ENCODE assay signal across 22 mouse cellular contexts in genomic region chr1:24650100-24650499, GRCm38 (mm10). TPM values are rescaled to one million over a fixed set of nuclear protein-coding genes. Genes with fewer than 3 reads are reported as not detected.
DNase-seq lines count a peak whose midpoint lies in the region; ATAC-seq and TF ChIP-seq lines count a peak whose summit lies in the region.
"Had no signal": no experiment of that assay in that cellular context is flagged by ENCODE, and none has a peak within 500 bp of the region (broad histone marks: within the 10 kb centered on the region; RNA-seq: fewer than 3 reads in every experiment).

No protein-coding gene starts in this region.

- H3K79me2 ChIP-seq in myocyte (ENCODE audit: control insufficient read depth, insufficient read depth) = no peaks in the 10 kb centered on the region

- 38% methylated on average over 2 of the region's 2 CpGs for WGBS in embryonic facial prominence, embryonic 14.5 days
- 58% methylated on average over 2 of the region's 2 CpGs for WGBS in embryonic facial prominence, embryonic 10.5 days
- WGBS in limb, embryonic 14.5 days = 42% methylated on average over 2 of the region's 2 CpGs
- WGBS in limb, embryonic 10.5 days = 53% methylated on average over 2 of the region's 2 CpGs

- no peaks in the 10 kb centered on the region for H3K9me3 ChIP-seq in embryonic facial prominence, embryonic 14.5 days (ENCODE audit: control insufficient read depth, low read length)
- H3K9me3 ChIP-seq in embryonic facial prominence, embryonic 10.5 days = no peaks in the 10 kb centered on the region
- no peaks in the 10 kb centered on the region for H3K9me3 ChIP-seq in limb, embryonic 14.5 days (ENCODE audit: control insufficient read depth, low read length)
- no peaks in the 10 kb centered on the region for H3K9me3 ChIP-seq in limb, embryonic 10.5 days (replicated peaks)
- H3K9me3 ChIP-seq: G1E had no signal

- no peak overlapping the region for H3K27ac ChIP-seq in embryonic facial prominence, embryonic 14.5 days (replicated peaks; ENCODE audit: low read depth, low read length)
- no peak overlapping the region for H3K27ac ChIP-seq in embryonic facial prominence, embryonic 10.5 days (replicated peaks)
- H3K27ac ChIP-seq in limb, embryonic 14.5 days (replicated peaks; ENCODE audit: low read depth, low read length) = no peak overlapping the region
- no peak overlapping the region for H3K27ac ChIP-seq in limb, embryonic 10.5 days

- H3ac ChIP-seq in myocyte (ENCODE audit: control insufficient read depth, insufficient read length) = no peak overlapping the region

- no peak for ATAC-seq in embryonic facial prominence, embryonic 14.5 days (ENCODE audit: low read depth)
- no peak for ATAC-seq in limb, embryonic 14.5 days (ENCODE audit: low FRiP score, low read depth)
- ATAC-seq: activated CD4-positive, CD25-positive, alpha-beta regulatory T cell, adult 4 months; CD4-positive, CD25-positive, alpha-beta regulatory T cell, adult 4 months; Patski had no signal

- TF ChIP-seq POLR2A in limb, embryonic 14.5 days (IDR thresholded peaks at IDR 0.05; ENCODE audit: borderline replicate concordance, extremely low read depth, insufficient read depth, insufficient read length) = no peak
- TF ChIP-seq POLR2A in myocyte (IDR thresholded peaks at IDR 0.05; ENCODE audit: insufficient read length, low read depth) = no peak

- peak; percentile 4 for DNase-seq in embryonic facial prominence, embryonic 14.5 days (ENCODE audit: low spot score)
- DNase-seq in embryonic facial prominence, embryonic 10.5 days (ENCODE audit: low spot score) = no peak
- DNase-seq in limb, embryonic 14.5 days (ENCODE audit: low spot score) = peak; percentile 5
- DNase-seq in limb, embryonic 10.5 days (ENCODE audit: low spot score) = no peak
- DNase-seq in mesoderm, embryonic 11.5 days (ENCODE audit: low read depth, low spot score) = peak; percentile 4
- no peak for DNase-seq in gastrocnemius, postnatal 4 days (ENCODE audit: low spot score in 2 of 2)
- DNase-seq in frontal cortex, postnatal 36 days (ENCODE audit: low spot score in 2 of 2) = no peak
- DNase-seq: adrenal gland, adult 2 months; adrenal gland, adult 8-10 months; adrenal gland, postnatal 10 days; adrenal gland, postnatal 14 days; adrenal gland, postnatal 25 days; adrenal gland, postnatal 36 days; B cell, adult 2 months; cerebellum, adult 11 months; cerebellum, adult 11-12 months had no signal

- H3K4me2 ChIP-seq in embryonic facial prominence, embryonic 14.5 days (ENCODE audit: low read depth, low read length) = no peak overlapping the region
- H3K4me2 ChIP-seq in limb, embryonic 14.5 days (replicated peaks; ENCODE audit: low read depth, low read length, severe bottlenecking) = no peak overlapping the region
- no peak overlapping the region for H3K4me2 ChIP-seq in myocyte (ENCODE audit: low read depth)

- no peak overlapping the region for H3K9ac ChIP-seq in embryonic facial prominence, embryonic 14.5 days (ENCODE audit: low read depth, low read length)
- H3K9ac ChIP-seq in limb, embryonic 14.5 days (ENCODE audit: low read depth, low read length, severe bottlenecking) = no peak overlapping the region

- H3K36me3 ChIP-seq in embryonic facial prominence, embryonic 14.5 days (ENCODE audit: control insufficient read depth, insufficient read depth, low read length) = no peaks in the 10 kb centered on the region
- H3K36me3 ChIP-seq in embryonic facial prominence, embryonic 10.5 days (replicated peaks) = no peaks in the 10 kb centered on the region
- no peaks in the 10 kb centered on the region for H3K36me3 ChIP-seq in limb, embryonic 14.5 days (ENCODE audit: control insufficient read depth, insufficient read depth, low read length)
- no peaks in the 10 kb centered on the region for H3K36me3 ChIP-seq in limb, embryonic 10.5 days
- no peaks in the 10 kb centered on the region for H3K36me3 ChIP-seq in myocyte (ENCODE audit: control insufficient read depth, insufficient read depth)
- H3K36me3 ChIP-seq: G1E had no signal

- no peak overlapping the region for H3K4me3 ChIP-seq in embryonic facial prominence, embryonic 14.5 days (ENCODE audit: low read depth, low read length)
- no peak overlapping the region for H3K4me3 ChIP-seq in embryonic facial prominence, embryonic 10.5 days
- H3K4me3 ChIP-seq in limb, embryonic 14.5 days (replicated peaks; ENCODE audit: low read length) = no peak overlapping the region
- H3K4me3 ChIP-seq in limb, embryonic 10.5 days = no peak overlapping the region
- H3K4me3 ChIP-seq in myocyte = no peak overlapping the region

- no peaks in the 10 kb centered on the region for H3K27me3 ChIP-seq in embryonic facial prominence, embryonic 14.5 days (replicated peaks; ENCODE audit: control insufficient read depth, insufficient read depth, low read length)
- H3K27me3 ChIP-seq in embryonic facial prominence, embryonic 10.5 days (replicated peaks; ENCODE audit: low read depth, poor library complexity, severe bottlenecking) = no peaks in the 10 kb centered on the region
- H3K27me3 ChIP-seq in limb, embryonic 14.5 days (ENCODE audit: control insufficient read depth, insufficient read depth, low read length) = no peaks in the 10 kb centered on the region
- H3K27me3 ChIP-seq in limb, embryonic 10.5 days (ENCODE audit: low read depth, poor library complexity, severe bottlenecking) = no peaks in the 10 kb centered on the region
- no peaks in the 10 kb centered on the region for H3K27me3 ChIP-seq in myocyte (ENCODE audit: control insufficient read depth, insufficient read depth, insufficient read length)
- H3K27me3 ChIP-seq: CH12.LX had no signal

- H3K4me1 ChIP-seq in embryonic facial prominence, embryonic 14.5 days (ENCODE audit: control insufficient read depth, insufficient read depth, low read length) = no peaks in the 10 kb centered on the region
- no peaks in the 10 kb centered on the region for H3K4me1 ChIP-seq in embryonic facial prominence, embryonic 10.5 days
- no peaks in the 10 kb centered on the region for H3K4me1 ChIP-seq in limb, embryonic 14.5 days (ENCODE audit: control insufficient read depth, insufficient read depth, low read length)
- H3K4me1 ChIP-seq in limb, embryonic 10.5 days = no peaks in the 10 kb centered on the region

TF ChIP-seq in myocyte, 11 proteins besides CTCF, POLR2A, EP300 and RAD21:
- TF ChIP-seq REST (IDR thresholded peaks at IDR 0.05; ENCODE audit: insufficient read depth, insufficient read length) (no peak), MYOD1 (IDR thresholded peaks at IDR 0.05; ENCODE audit: control insufficient read depth in 1 of 3, insufficient read length in 2 of 3, low read depth in 2 of 3) (peak in 2 of 3 experiments; percentile 35 to 54), MAX (IDR thresholded peaks at IDR 0.05; ENCODE audit: low read depth) (no peak), MYOG (IDR thresholded peaks at IDR 0.05; ENCODE audit: control insufficient read depth in 1 of 3, insufficient read depth in 1 of 3, insufficient read length in 2 of 3, low read depth in 2 of 3) (peak in 1 of 3 experiments; percentile 63), E2F4 (IDR thresholded peaks at IDR 0.05; ENCODE audit: insufficient read depth) (no peak), TCF3 (IDR thresholded peaks at IDR 0.05; ENCODE audit: insufficient read length, low read depth) (no peak)

RNA-seq across cellular contexts. Expression of gene Lmbrd1, which starts 28.3 kb away (rescaled TPM):
- polyA plus RNA-seq in embryonic facial prominence, embryonic 14.5 days (2014; fragmentation: Nextera tagmentation; extraction: Ambion mirVana) = 27.1 and 30.3 TPM in 2 replicates
- polyA plus RNA-seq in embryonic facial prominence, embryonic 10.5 days (2016; fragmentation: Nextera tagmentation; extraction: Ambion mirVana) = 21.2 and 21.3 TPM in 2 replicates
- 31.4 and 33.7 TPM in 2 replicates for polyA plus RNA-seq in limb, embryonic 14.5 days (2012; rRNA removed)
- 36.0 and 37.0 TPM in 2 replicates for polyA plus RNA-seq in limb, embryonic 14.5 days (2014; fragmentation: Nextera tagmentation; extraction: Ambion mirVana)
- polyA plus RNA-seq in limb, embryonic 10.5 days (2016; fragmentation: Nextera tagmentation; extraction: Ambion mirVana) = 16.3 and 18.3 TPM in 2 replicates
- polyA plus RNA-seq in myocyte (2012; fragmentation: generic; extraction: Trizol) = 26.6 TPM
- 10 to 100 TPM; 25.3 to 27.6 TPM for total RNA-seq in gastrocnemius, postnatal 4 days (2021)

Comparison
In these comparisons a context has a peak if more than half of its experiments do, and no peak if none do; other contexts are left out.
1. DNase-seq: peak in embryonic facial prominence, embryonic 14.5 days (single experiment), limb, embryonic 14.5 days (single experiment) and mesoderm, embryonic 11.5 days (single experiment); none in embryonic facial prominence, embryonic 10.5 days (single experiment), limb, embryonic 10.5 days (single experiment), gastrocnemius, postnatal 4 days (0 of 2) and frontal cortex, postnatal 36 days (0 of 2).